Mouse (Mus musculus) bone marrow, adult 2 months (tissue): ENCODE data around the gene Cpped1. TPM values are rescaled to one million over a fixed set of nuclear protein-coding genes. Genes with fewer than 3 reads are reported as not detected.

Experiments used
- H3K27ac ChIP-seq: fragments of 200-500 bp; 2 replicates; pipeline ENCODE4 v1.5.1; 2012; ENCODE audit warnings: low read depth, mild to moderate bottlenecking, control low read depth, inconsistent platforms, low read length; ENCODE audit not compliant: control insufficient read depth, poor library complexity, insufficient read depth
- H3K4me1 ChIP-seq: fragments of 200-500 bp; 2 replicates; pipeline ENCODE4 v1.6.1; 2011; ENCODE audit warnings: low read length; ENCODE audit not compliant: control insufficient read depth, insufficient read depth
- H3K4me3 ChIP-seq: fragments of 200-500 bp; replicated peaks from 2 replicates; pipeline ENCODE3; 2011; ENCODE audit warnings: mild to moderate bottlenecking, low read depth, low read length, control low read depth; ENCODE audit not compliant: control insufficient read depth
- CTCF ChIP-seq: fragments of 200-500 bp; IDR thresholded peaks from 2 replicates; pipeline ENCODE4 v1.5.1; 2011; ENCODE audit warnings: low read length, control low read depth; ENCODE audit not compliant: control insufficient read depth, insufficient read depth
- POLR2A ChIP-seq: fragments of 200-500 bp; IDR thresholded peaks from 2 replicates; pipeline ENCODE4 v1.6.1; 2011; ENCODE audit warnings: low read depth, mild to moderate bottlenecking, control low read depth, low read length, borderline replicate concordance; ENCODE audit not compliant: control insufficient read depth
- WGBS: fragments of 180-500 bp; shearing (Covaris S2); methylation state at CpG from one replicate; pipeline ENCODE4 v1.1.7; 2018; 5-methylcytosine and 5-hydroxymethylcytosine counted together
- polyA plus RNA-seq: library from polyadenylated mRNA; stranded (reverse); fragments of >200 nt; gene quantifications from 2 replicates; pipeline ENCODE4 v1.2.4, GENCODE M21; 2011; ENCODE audit warnings: low replicate concordance; ENCODE audit not compliant: missing spikeins, insufficient read depth, insufficient read length

The Cpped1 gene
- polyA plus RNA-seq, 1 experiment = 6.7 TPM

DNA sequence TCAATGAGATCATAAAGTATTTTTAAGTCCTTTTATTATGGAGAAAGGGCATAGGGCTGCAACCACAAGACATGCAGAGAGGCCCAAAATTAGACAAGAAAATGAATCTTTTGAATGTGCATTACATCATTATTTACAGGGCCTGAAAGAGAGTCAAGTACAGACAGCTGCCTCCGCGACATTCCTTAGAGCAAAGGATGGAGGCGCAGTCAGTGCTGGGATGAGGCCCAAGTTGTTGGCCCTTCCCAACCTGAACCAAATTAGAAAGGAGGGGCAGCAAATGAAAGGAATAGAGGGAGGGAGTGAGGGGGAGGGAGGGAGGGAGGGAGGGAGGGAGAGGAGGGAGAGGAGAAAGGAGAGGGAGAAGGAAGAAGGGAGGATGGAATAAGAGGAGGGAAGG is 132.7 kb downstream of the Cpped1 start:
- no peak overlapping the region for H3K4me3 ChIP-seq
- 89% methylated on average over 3 of the region's 3 CpGs for WGBS
- no peak overlapping the region for H3K27ac ChIP-seq
- TF ChIP-seq CTCF (no peak), POLR2A (no peak)
- no peaks in the 10 kb centered on the region for H3K4me1 ChIP-seq

DNA sequence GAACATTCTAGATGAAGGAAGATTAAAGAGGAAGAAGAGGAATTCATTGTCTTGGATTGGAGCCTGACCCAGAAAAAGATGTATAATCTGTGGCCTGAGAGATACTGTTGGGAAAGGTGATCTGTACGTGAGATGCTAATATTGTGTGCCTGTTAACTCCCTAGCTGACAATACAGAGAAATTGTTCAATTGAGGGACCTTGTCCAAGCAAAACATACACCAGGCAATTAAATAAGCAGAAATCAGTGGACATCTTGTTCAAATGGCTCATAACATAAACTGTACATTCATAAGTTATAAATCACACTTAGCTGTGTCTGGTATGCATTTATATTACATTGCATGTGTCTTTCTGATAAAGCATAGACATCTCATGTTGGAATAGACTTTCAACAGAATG is 134.9 kb downstream of the Cpped1 start:
- TF ChIP-seq CTCF (no peak), POLR2A (no peak)
- no peak overlapping the region for H3K27ac ChIP-seq
- H3K4me1 ChIP-seq = no peaks in the 10 kb centered on the region
- 85% methylated on average over 1 of the region's 1 CpGs for WGBS
- H3K4me3 ChIP-seq = no peak overlapping the region

DNA sequence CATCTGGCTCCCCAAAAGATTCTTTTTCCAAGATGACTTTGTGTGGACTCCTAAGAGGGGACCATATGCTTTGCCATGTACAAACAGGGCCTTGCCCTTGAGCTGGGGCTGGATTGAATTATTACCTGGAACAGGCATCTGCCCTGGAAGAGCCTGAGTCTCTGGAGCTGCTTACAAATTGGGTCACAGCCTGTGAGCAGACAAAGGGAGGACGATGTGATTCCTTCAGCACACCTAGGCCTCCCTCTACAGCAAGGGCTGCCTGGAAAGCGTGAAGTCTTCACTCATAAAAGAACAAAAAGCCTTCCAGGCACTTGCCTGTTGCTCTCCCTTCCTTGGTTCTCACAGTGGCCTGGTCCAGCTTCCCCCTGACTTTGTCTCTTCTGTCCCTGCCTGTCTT is 136.9 kb downstream of the Cpped1 start:
- TF ChIP-seq POLR2A (no peak), CTCF (no peak)
- no peak overlapping the region for H3K27ac ChIP-seq
- WGBS = 83% methylated on average over 2 of the region's 2 CpGs

DNA sequence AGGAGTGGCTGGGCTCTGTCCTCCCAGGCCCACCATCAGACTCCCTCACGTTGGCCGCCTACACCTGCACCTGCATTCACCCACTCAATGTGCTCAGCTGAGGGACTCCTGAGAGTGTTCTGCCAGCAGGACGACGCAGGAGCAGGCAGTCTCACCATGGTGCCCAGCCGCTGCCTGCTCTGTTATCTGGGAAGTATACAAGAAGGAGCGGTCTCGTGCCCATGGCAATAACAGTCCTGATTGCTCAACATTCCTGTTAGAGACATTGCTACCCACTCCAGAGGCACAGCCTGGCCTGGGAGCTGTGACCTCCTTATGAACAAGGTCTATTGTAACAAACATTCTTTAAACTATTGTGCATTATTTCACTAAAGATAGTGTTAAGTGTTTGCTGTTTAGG is 151.3 kb downstream of the Cpped1 start:
- Histone ChIP-seq H3K4me1 (no peaks in the 10 kb centered on the region; the same call in 1 of the 2 replicates), H3K4me3 (no peak overlapping the region), H3K27ac (no peak overlapping the region)
- 55% methylated on average over 7 of the region's 7 CpGs for WGBS
- no peak for TF ChIP-seq POLR2A
- TF ChIP-seq CTCF = no peak

More for the DNA sequence above, 136.9 kb downstream of the Cpped1 start:
- Histone ChIP-seq H3K4me3 (no peak overlapping the region), H3K4me1 (no peaks in the 10 kb centered on the region)

DNA sequence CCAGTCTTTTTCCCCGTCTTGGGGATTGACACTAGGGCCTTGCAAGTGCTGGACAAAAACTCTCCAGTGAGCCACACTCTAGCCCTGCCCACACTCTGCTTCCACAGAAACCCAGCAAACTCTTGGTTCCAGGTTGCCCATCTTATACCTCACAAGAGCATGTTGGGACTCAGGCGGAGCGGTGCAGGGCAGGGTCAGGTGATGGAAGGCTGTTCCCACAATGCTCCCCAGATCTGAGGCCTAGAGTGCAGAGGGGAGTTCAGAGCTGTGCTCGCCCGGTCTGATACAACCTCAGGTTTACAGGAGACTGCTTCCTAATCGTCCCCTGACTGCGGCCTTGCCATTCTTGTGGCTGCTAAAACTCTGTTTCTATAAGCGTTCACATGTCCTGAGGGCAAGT is 151.8 kb downstream of the Cpped1 start:
- Histone ChIP-seq H3K4me3 (no peak overlapping the region), H3K4me1 (no peaks in the 10 kb centered on the region; the same call in 1 of the 2 replicates), H3K27ac (no peak overlapping the region)
- no peak for TF ChIP-seq CTCF
- no peak for TF ChIP-seq POLR2A
- WGBS = 88% methylated on average over 8 of the region's 8 CpGs

DNA sequence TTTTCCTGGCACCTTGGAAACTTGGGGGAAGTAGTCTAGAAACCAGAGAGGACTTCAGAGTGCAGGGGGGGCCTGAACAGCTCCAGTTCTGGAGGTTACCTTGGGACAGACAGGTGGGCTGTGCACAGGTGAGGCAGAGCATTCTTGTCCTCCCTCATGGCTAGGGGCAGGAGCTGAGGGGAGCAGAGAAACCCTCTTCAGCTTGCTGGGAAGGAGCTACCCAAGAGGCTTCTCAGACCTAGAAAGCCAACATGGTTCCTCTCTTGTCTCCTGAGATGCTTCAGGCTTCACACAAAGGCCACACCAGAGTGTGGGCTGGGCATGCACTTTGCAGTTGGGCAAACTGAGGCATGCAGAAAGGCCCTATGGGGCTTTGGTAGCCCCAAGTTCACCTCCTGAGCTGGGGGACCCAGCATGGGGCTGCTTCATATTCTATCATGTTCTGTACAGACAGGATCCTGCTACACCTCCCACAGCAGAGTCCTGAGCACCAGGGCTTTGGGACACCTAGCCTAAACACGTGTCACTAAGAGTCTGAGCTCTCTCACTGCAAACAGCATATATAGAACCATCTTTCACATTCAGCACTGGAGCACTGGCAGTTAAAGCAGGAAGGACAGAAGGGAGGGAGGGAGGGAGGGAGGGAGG is 152.5 kb downstream of the Cpped1 start:
- Histone ChIP-seq H3K27ac (no peak overlapping the region), H3K4me1 (no peaks in the 10 kb centered on the region; the same call in 1 of the 2 replicates), H3K4me3 (no peak overlapping the region)
- WGBS = 63% methylated on average over 1 of the region's 1 CpGs
- no peak for TF ChIP-seq POLR2A
- no peak for TF ChIP-seq CTCF

DNA sequence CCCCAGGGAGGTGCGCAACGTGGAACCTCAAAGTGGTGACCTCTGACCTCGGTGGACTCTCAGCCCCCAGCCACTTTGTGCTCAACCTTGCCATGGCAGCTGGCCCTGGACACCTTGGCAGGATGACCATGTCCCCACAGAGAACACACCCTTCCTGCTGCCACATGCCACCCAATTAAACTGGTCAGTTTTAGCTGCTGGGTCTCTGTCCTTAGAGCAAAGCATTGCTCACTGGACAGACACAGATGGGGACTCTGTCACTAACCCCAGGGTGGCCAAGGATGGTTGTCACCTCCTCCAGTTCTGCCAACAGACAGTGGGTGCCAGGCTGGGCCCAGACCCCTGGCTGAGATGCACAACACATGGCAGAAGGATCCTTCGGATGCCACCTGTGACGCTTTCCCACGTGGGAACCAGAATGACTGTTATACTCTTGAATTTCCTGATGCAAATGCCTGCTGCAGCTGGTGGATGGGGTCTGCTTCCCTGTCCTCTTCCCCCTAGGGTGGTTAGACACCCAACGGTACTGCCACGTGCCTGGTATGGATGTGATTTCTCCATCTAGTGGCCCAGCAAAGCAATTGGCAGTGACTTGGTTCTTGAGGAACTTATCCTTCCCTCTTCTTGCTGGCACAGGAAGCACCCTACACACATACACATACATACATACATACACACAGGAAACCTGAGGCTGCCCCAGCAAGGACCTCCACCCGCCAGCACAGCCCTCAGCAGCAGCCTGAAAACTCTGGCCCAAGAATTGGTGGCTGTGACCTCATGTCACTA is 153.8 kb downstream of the Cpped1 start:
- TF ChIP-seq POLR2A (no peak), CTCF (peak; percentile 14; the same call in 1 of the 2 replicates)
- WGBS = 49% methylated on average over 9 of the region's 9 CpGs
- Histone ChIP-seq H3K27ac (no peak overlapping the region), H3K4me3 (no peak overlapping the region), H3K4me1 (no peaks in the 10 kb centered on the region; the same call in 1 of the 2 replicates)

DNA sequence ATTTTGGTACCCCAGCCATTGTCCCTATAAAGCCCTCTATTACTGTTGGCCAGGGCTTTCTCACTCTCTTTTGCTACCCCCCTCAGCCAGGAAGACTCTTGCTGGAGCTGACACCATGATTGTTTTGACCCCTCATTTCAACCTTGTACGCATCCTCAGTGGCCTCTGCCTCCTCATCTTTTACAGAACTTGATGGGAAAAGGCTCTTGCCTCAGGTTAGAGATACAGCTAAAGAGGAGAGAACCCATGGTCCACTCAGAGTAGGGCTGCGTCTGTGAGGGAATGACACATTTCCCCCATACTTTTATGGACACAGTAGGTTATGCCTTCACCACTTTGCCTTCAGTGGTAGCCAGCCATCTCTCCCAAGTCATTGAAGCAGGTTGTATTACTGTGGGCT is 155.1 kb downstream of the Cpped1 start:
- Histone ChIP-seq H3K27ac (no peak overlapping the region), H3K4me3 (no peak overlapping the region), H3K4me1 (no peaks in the 10 kb centered on the region; the same call in 1 of the 2 replicates)
- WGBS = 76% methylated on average over 2 of the region's 2 CpGs
- no peak for TF ChIP-seq CTCF
- no peak for TF ChIP-seq POLR2A

Other genes with a start within 250 kb of the Cpped1 start
- gene Shisa9, start 74.7 kb upstream of the Cpped1 start, polyA plus RNA-seq = not detected in 2 replicates